Mouse (Mus musculus) skeletal muscle tissue, adult 2 months (tissue): ENCODE data around the gene Oosp1.

Experiments
- DNase-seq: peaks from one replicate; pipeline ENCODE4 v3.0.0-alpha.2; 2012; ENCODE audit warnings: low read depth, low spot score

Gene Oosp1

DNA sequence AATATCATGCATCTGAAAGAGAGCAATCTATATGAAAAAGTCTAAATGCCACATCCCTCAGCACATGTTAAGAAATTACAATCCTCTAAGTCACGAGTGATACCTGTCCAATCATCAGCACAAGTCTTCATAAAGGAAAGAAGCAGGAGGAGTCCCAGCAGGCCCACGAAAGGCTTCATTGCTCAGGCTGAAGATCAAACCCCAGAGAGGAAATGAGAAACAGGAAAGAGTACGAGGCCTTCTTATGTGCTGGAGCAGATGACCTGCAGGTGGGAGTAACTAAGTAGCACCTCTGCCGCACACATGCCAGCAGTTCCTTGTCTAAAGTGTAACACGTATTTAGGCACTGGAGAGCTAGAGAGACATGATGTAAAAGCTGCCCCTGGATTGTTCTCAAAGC lies at the start of gene Oosp1:
Gene Oosp1, minus strand, starts transcription at position 312 of the 400 bp plus-strand sequence.
- no peak for DNase-seq

GRCm38 (mm10) chr19:11736455-11736854 lies 45.5 kb upstream of the Oosp1 start:
- no peak for DNase-seq

DNA sequence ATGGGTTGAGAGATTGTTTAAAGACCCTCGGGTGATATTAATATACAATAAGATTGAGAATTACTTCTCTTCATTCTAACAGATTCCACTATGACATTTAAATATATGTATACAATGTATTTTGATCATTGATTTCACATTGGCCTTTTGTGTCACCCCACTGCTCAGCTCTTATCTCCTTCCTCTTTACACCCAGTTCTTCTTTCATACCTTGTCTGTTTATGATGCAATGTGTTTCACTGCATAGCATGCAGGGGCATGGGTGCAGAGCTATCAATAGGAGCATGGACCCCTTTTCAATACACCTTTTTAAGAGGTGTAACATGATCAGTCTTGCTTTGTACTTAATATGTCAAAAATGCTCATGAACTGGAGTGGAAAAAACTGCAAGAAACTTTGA lies 39.3 kb upstream of the Oosp1 start:
- DNase-seq = no peak

GRCm38 (mm10) chr19:11727304-11727703 lies 36.4 kb upstream of the Oosp1 start:
- no peak for DNase-seq

GRCm38 (mm10) chr19:11725915-11726314 lies 35.0 kb upstream of the Oosp1 start:
- DNase-seq = no peak

DNA sequence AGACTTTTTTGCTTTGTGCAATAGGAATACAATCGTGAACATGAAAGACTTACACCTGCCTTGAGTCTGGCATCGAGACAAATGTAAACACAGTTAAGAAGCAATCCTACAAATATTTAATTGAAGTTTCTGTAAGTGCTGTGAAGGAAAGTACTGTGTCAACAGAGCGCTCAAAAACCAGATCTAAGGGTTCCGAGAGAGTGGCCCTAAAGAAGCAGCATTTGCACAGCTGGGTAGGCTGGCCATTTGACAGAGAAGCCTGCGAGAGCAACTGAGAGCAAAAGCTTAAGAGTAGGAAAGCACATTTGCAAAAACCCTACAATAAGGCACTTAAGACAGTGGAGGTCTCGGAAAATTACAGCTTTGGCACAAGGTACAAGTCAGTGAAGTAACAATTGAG lies 33.3 kb upstream of the Oosp1 start:
- no peak for DNase-seq

- DNase-seq = no peak
These were observed 32.9 kb upstream of the Oosp1 start for GRCm38 (mm10) chr19:11723870-11724269.

DNA sequence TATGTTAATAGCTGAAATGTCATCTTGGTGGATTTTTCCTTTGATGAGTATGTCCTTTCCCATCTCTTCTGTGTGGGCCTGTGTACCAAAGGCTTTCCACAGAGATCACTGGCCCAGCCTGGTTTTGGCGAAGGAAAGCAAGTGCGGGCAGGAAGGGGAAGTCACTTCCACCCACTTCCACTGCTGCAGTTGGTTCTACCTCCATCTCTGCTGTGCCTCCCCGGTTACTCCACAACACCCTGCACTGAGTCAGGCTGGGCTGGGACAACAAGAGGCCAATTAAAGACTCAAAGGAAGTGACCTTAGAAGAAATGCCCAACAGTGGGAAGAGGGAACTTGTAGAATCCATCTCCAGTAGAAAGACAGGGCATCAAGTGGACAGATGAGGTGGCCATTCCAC lies 29.1 kb upstream of the Oosp1 start:
- DNase-seq = no peak

DNA sequence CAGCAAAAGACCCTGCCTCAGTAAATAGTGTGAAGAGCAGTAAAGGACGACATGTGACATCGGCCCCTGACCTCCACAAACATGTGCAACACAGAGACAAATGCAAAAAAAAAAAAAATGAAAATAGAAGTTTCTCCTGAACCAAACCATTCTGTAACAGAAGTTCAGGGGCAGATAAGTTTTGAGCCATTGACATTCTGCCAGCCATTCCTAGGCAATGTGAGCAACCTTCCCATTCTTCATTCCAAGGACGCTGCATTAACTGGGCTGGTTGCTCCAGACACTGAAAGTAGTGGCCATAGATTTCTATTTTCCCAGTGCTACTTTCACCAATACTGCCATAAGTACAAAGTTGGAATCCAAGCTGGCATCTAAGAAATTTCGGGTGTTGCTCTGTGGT lies 21.5 kb upstream of the Oosp1 start:
- DNase-seq = no peak

DNA sequence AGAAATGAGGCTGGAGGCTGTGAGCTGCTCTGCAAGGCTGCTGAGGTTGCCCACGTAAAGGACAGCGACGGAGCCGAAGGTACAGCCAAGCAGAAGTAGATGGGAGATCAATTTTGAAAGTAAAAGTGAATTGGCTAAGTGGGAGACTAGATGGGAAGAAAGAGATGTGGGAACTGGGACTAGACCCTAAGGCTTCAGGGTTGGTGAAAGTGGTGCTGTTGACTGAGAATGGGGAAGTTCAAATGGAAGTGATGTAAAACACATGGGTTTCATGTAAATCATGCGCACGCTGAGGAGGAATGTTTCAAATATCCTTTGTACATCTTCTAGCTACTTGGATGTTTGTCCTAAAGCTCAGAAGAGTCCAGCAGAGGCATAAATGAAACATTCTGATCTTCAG lies 7.4 kb upstream of the Oosp1 start:
- no peak for DNase-seq

GRCm38 (mm10) chr19:11696755-11697154 lies 5.8 kb upstream of the Oosp1 start, which contains the start of gene Oosp3:
Gene Oosp3 (plus strand): TSS chr19:11697055.
- no peak for DNase-seq

- no peak for DNase-seq
These were observed 504 bp upstream of the Oosp1 start for GRCm38 (mm10) chr19:11691454-11691853.

DNA sequence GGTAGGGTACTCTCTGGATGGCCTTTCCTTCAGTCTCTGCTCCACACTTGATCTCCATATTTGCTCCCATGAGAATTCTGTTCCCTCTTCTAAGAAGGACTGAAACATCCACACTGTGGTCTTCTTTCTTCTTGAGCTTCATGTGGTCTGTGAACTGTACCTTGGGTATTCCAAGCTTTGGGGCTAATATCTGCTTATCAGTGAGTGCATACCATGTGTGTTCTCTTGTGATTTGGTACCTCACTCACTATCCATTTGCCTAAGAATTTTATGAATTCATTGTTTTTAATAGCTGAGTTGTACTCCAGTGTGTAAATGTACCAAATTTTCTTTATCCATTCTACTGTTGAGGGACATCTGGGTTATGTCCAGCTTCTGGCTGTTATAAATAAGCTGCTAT lies 29.4 kb downstream of the Oosp1 start:
- DNase-seq = no peak

- DNase-seq = no peak
These were observed 30.5 kb downstream of the Oosp1 start, which contains the start of gene Oosp2 for GRCm38 (mm10) chr19:11660459-11660858. Gene Oosp2 (minus strand): TSS chr19:11660559.

DNA sequence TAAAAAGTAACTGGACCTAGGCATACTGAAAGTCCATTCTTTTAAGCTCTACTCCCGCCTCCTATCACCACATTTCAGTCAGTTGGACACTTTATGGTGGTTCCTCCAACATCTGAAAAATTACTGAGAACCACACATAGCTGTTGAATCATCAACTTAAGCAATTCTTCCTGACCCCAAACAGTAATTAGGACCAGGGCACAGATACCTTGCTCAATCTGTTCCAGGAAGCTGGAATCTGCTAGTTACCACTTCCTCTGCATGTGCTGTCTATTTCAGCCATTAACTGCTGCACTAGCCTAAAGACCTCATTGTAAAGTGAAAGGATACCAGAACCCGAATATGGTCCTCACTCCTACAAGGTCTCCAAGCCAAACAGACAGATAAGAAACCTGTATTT lies 31.8 kb downstream of the Oosp1 start:
- no peak for DNase-seq

GRCm38 (mm10) chr19:11649564-11649963 lies 41.4 kb downstream of the Oosp1 start:
- DNase-seq = no peak

- no peak for DNase-seq
These were observed 44.8 kb downstream of the Oosp1 start for GRCm38 (mm10) chr19:11646166-11646565.

- no peak for DNase-seq
These were observed 50.2 kb downstream of the Oosp1 start, which contains the start of gene Ms4a3 for GRCm38 (mm10) chr19:11640732-11641131. Gene Ms4a3 (minus strand): TSS chr19:11640851.

GRCm38 (mm10) chr19:11639038-11639437 lies 51.9 kb downstream of the Oosp1 start:
- no peak for DNase-seq

DNA sequence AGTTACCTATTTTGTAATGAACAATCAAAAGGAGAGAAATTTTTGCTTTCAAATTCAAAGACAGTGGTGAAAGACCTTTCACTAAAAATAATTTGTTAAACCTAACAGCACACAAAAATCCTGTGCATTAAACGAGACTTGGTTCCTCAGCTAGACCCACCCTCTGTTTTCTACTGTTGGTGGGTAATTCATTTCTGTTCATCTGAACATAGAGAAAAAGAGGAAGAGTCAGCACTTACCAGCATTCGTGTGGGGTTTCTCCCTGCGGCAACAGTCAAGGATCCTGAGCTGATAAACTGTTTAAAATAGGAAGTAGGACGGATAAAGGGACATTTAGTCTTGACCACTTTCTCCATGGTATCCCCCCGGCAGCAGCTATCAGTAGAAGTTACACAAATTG lies 55.4 kb downstream of the Oosp1 start:
- DNase-seq = no peak

DNA sequence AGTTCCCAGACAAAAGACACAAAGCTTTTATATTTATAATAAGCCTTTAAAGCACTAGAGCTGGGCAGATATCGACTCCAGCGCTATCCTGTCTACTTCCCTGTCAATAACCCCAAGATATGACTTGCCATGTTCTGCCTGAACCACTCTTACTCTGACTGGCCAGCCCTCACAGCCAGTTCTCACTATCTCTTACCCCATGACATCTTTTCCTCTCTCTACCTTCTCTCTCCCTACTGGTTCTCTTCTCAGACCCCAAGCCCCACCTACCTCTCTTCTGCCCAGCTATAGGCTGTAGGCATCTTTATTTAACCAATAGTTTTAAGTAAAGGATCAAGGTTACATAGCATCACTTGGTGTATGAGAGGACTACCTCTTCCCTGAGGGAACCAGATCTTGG lies 56.6 kb downstream of the Oosp1 start:
- DNase-seq = no peak

GRCm38 (mm10) chr19:11633732-11634131 lies 57.2 kb downstream of the Oosp1 start:
- no peak for DNase-seq

GRCm38 (mm10) chr19:11625231-11625630 lies 65.7 kb downstream of the Oosp1 start:
- no peak for DNase-seq

- DNase-seq = no peak
These were observed 66.2 kb downstream of the Oosp1 start for GRCm38 (mm10) chr19:11624800-11625199.
